Mouse (Mus musculus): ENCODE measurements around the gene Gm30083. TPM values are rescaled to one million over a fixed set of nuclear protein-coding genes. Genes with fewer than 3 reads are reported as not detected.

Gene Gm30083
- not detected for total RNA-seq (2021)
- long read RNA-seq, experiment 1: 0 reads
- long read RNA-seq, experiment 2: 0 reads

DNA sequence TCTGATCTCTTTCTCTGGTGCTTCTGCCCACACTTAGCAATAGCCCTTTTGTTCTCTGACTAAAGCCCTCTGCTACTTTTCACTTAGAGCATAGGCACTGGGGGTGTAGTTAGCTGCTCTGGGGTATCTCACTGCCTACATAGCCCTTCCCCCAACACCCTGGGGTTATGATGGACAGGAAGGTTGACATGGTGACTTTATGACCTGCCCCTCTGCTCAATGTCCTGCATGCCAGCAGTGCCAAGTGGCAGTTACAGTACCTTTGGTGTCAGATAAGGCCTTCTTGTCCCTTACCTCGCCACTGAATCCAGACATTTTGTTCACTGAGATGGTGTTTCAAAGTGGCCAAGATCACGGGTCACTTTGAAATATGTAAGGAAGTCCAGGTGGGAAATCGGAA, at the start of gene Gm30083:
Gene Gm30083, minus strand, starts transcription at position 120 of the 400 bp plus-strand sequence.
- intact Hi-C loops (cut with DNase I): no loop called here
- no peak within 1 kb of the TSS for H3K4me3 ChIP-seq
- DNase-seq: no peak
- no peak within 1 kb of the TSS for H3K27ac ChIP-seq
- no peak for TF ChIP-seq CTCF (IDR thresholded peaks at IDR 0.05)

- DNase-seq: no peak
- TF ChIP-seq CTCF (IDR thresholded peaks at IDR 0.05): no peak
- Histone ChIP-seq H3K27ac (no peak within 1 kb of the TSS), H3K4me3 (no peak within 1 kb of the TSS)
- intact Hi-C loops (cut with DNase I): no loop called here
Measured at GRCm38 (mm10) chr14:34052516-34052915, 37.5 kb upstream of the Gm30083 start, which contains the start of gene Antxrl. Gene Antxrl, plus strand, starts transcription at chr14:34052707.

- DNase-seq: no peak
- no peak for TF ChIP-seq CTCF (IDR thresholded peaks at IDR 0.05)
- H3K4me3 ChIP-seq: no peak overlapping the region
- H3K27ac ChIP-seq: no peak overlapping the region
- intact Hi-C loops (cut with DNase I): no loop called here
Measured at GRCm38 (mm10) chr14:34050101-34050779, 35.3 kb upstream of the Gm30083 start.

GRCm38 (mm10) chr14:34043341-34043740, 28.4 kb upstream of the Gm30083 start:
- TF ChIP-seq CTCF (IDR thresholded peaks at IDR 0.05): no peak
- no peak overlapping the region for H3K27ac ChIP-seq
- intact Hi-C loops (cut with DNase I): no loop called here
- H3K4me3 ChIP-seq: no peak overlapping the region
- DNase-seq: no peak

- Histone ChIP-seq H3K27ac (no peak overlapping the region), H3K4me3 (no peak overlapping the region)
- DNase-seq: no peak
- TF ChIP-seq CTCF (IDR thresholded peaks at IDR 0.05): no peak
- intact Hi-C loops (cut with DNase I): no loop called here
Measured at GRCm38 (mm10) chr14:34041241-34041640, 26.3 kb upstream of the Gm30083 start.

GRCm38 (mm10) chr14:34033841-34034610, 19.0 kb upstream of the Gm30083 start:
- no peak for DNase-seq
- intact Hi-C loops (cut with DNase I): no loop called here
- H3K27ac ChIP-seq: no peak overlapping the region
- no peak overlapping the region for H3K4me3 ChIP-seq
- no peak for TF ChIP-seq CTCF (IDR thresholded peaks at IDR 0.05)

- no peak for TF ChIP-seq CTCF (IDR thresholded peaks at IDR 0.05)
- no peak overlapping the region for H3K27ac ChIP-seq
- intact Hi-C loops (cut with DNase I): no loop called here
- DNase-seq: no peak
- no peak overlapping the region for H3K4me3 ChIP-seq
Measured at GRCm38 (mm10) chr14:34026710-34027109, 11.7 kb upstream of the Gm30083 start.

GRCm38 (mm10) chr14:34016938-34017337, 2.0 kb upstream of the Gm30083 start:
- no peak for TF ChIP-seq CTCF (IDR thresholded peaks at IDR 0.05)
- no peak overlapping the region for H3K4me3 ChIP-seq
- no peak overlapping the region for H3K27ac ChIP-seq
- no peak for DNase-seq
- intact Hi-C loops (cut with DNase I): no loop called here

DNA sequence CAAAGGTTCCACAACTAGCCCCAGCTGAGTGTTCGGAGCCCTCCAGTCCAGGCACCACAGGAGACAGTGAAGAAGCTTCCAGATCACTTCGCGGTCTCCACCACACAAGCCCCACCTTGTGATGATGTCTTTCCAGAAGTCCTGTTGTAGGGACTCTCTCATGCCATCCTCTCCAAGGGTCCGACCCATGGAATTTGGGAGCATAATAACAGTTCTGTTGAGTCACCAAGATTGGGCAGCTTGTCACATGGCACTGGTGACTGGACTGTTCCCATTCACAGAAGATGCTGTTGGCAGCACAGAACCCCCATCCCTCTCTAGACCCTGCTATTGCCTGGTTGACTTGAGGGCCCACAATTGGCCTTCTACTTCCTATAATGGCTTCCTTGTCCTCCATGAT, 1.4 kb upstream of the Gm30083 start, which contains the start of gene Gm5460:
Gene Gm5460, plus strand, starts transcription at position 378 of the 400 bp plus-strand sequence.
- DNase-seq: no peak
- Histone ChIP-seq H3K27ac (no peak within 1 kb of the TSS), H3K4me3 (no peak within 1 kb of the TSS)
- intact Hi-C loops (cut with DNase I): no loop called here
- no peak for TF ChIP-seq CTCF (IDR thresholded peaks at IDR 0.05)

DNA sequence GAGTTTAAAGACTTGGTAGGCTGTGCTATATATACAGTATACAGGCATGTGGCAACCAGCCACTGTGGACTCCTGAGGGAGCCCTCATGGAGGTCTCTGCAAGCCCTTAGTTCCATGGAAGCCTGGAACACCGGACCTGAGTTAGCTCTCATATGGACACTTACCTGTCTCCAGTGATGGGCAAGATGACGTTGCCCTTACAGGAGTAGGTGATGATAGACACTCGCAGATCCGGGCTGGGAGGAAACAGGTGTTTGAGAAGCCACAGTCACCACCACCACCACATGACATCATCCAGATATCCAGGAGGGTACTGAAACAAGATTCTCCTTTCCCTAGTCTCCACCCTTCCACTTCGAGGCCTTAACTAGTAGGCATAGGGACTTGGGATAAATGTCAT, 12.6 kb downstream of the Gm30083 start:
- intact Hi-C loops (cut with DNase I): no loop called here
- Histone ChIP-seq H3K27ac (no peak overlapping the region), H3K4me3 (no peak overlapping the region)
- DNase-seq: no peak
- no peak for TF ChIP-seq CTCF (IDR thresholded peaks at IDR 0.05)

GRCm38 (mm10) chr14:34001445-34001844, 13.5 kb downstream of the Gm30083 start:
- Histone ChIP-seq H3K4me3 (no peak overlapping the region), H3K27ac (no peak overlapping the region)
- no peak for TF ChIP-seq CTCF (IDR thresholded peaks at IDR 0.05)
- intact Hi-C loops (cut with DNase I): no loop called here
- DNase-seq: no peak

GRCm38 (mm10) chr14:34000076-34000475, 14.9 kb downstream of the Gm30083 start:
- DNase-seq: no peak
- Histone ChIP-seq H3K4me3 (no peak overlapping the region), H3K27ac (no peak overlapping the region)
- TF ChIP-seq CTCF (IDR thresholded peaks at IDR 0.05): no peak
- intact Hi-C loops (cut with DNase I): no loop called here

- H3K27ac ChIP-seq: no peak overlapping the region
- DNase-seq: no peak
- TF ChIP-seq CTCF (IDR thresholded peaks at IDR 0.05): no peak
- intact Hi-C loops (cut with DNase I): no loop called here
- H3K4me3 ChIP-seq: no peak overlapping the region
Measured at GRCm38 (mm10) chr14:33997427-33997826, 17.6 kb downstream of the Gm30083 start.

All from gastrocnemius, adult 2 months (tissue).